Mouse (Mus musculus): Measurements from ENCODE around the gene Rhox4d. TPM values are rescaled to one million over a fixed set of nuclear protein-coding genes. Genes with fewer than 3 reads are reported as not detected.
"Not testable (repeated sequence)": the region's sequence is repeated elsewhere in the genome, so short reads cannot be mapped to it uniquely, and the experiment has no call there.

Rhox4d gene
- not detected for total RNA-seq (2021)
- long read RNA-seq, experiment 1 = 0 reads
- long read RNA-seq, experiment 2 = 0 reads

DNA sequence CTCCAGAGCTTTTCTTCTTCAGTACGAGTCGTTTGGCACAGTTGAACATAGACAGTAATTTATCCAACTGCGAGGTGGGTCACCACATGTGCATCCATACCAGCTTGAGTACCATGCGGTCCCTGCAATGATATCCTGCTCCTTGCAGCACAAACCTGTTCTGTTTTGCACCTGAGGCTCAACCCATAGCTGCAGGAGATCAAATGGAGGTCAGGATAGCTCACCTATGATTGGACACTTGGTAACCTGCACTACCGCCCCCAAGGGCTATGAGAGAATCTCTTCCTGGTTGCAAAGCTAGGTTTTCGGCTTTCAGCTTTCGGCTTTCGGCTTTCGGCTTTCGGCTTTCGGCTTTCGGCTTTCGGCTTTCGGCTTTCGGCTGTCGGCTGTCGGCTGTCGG is at the start of gene Rhox4d:
Gene Rhox4d (plus strand): TSS at position 301 of the 400 bp plus-strand sequence.
- DNase-seq; intact Hi-C loops (cut with DNase I): not testable (repeated sequence)

DNA sequence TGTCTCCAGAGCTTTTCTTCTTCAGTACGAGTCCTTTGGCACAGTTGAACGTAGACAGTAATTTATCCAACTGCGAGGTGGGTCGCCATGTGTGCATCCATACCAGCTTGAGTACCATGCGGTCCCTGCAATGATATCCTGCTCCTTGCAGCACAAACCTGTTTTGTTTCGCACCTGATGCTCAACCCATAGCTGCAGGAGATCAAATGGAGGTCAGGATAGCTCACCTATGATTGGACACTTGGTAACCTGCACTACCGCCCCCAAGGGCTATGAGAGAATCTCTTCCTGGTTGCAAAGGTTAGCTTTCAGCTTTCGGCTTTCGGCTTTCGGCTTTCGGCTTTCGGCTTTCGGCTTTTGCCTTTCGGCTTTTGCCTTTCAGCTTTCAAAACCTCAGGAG is 34.1 kb upstream of the Rhox4d start, which contains the start of gene Rhox4c:
Gene Rhox4c (plus strand): TSS at position 301 of the 400 bp plus-strand sequence.
- DNase-seq; intact Hi-C loops (cut with DNase I): not testable (repeated sequence)

DNA sequence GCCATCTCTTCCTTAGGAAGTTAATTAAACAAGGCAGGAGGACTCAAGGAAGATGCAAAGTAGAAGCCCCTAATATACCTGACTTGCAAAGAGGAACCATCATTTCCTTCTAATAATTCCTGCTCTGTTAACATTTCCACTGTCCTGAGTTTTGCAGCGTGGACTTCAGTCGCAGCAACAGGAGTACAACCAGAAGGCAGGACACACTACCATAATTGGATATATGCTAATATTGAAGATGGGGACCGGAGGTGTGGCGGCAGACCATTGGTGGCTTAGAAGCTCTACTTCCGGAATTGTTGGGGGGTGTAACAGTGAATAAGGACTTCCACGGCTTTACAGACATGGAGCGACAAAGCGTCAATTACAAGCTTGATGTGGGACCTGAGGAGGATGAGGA is 16.0 kb downstream of the Rhox4d start, which contains the start of gene Rhox2e:
Gene Rhox2e (plus strand): TSS at position 301 of the 400 bp plus-strand sequence.
- intact Hi-C loops (cut with DNase I) = not testable (repeated sequence)

DNA sequence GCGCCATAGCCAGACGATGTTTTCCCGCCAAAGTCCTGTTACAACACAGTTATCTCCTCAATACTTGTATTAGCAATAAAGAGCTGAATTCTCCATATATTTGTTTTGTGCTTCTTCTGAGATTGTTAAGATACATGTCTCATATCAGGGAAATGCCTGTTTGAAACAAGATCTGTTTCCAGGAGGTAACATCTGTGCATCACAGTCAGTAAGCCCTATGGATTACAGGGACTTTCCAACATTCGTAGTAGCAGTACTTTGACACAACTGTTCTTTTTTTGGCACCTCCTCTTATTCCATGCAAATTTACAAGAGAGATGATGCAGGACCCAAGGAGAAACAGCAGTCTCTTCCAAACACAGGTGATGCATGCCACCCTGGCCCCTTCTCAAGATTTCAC is 27.6 kb downstream of the Rhox4d start, which contains the start of gene Rhox3e:
Gene Rhox3e (plus strand): TSS at position 301 of the 400 bp plus-strand sequence.
- DNase-seq; intact Hi-C loops (cut with DNase I): not testable (repeated sequence)

More for the DNA sequence above, 16.0 kb downstream of the Rhox4d start, which contains the start of gene Rhox2e:
- not testable (repeated sequence) for DNase-seq

DNA sequence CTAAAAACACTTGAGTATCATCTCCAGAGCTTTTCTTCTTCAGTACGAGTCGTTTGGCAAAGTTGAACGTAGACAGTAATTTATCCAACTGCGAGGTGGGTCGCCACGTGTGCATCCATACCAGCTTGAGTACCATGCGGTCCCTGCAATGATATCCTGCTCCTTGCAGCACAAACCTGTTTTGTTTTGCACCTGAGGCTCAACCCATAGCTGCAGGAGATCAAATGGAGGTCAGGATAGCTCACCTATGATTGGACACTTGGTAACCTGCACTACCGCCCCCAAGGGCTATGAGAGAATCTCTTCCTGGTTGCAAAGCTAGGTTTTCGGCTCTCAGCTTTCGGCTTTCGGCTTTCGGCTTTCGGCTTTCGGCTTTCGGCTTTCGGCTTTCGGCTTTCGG is 43.0 kb downstream of the Rhox4d start, which contains the start of gene Rhox4e:
Gene Rhox4e (plus strand): TSS at position 301 of the 400 bp plus-strand sequence.
- intact Hi-C loops (cut with DNase I); DNase-seq: not testable (repeated sequence)

Other genes starting within 250 kb of the Rhox4d start
- not detected for gene Rhox4a, start 249.0 kb upstream of the Rhox4d start, total RNA-seq (2021)
- not detected for gene Rhox3a2, start 134.3 kb upstream of the Rhox4d start, total RNA-seq (2021)
- not detected for gene Rhox4a2, start 123.5 kb upstream of the Rhox4d start, total RNA-seq (2021)
- gene Rhox2b, start 102.3 kb upstream of the Rhox4d start, total RNA-seq (2021) = not detected
- not detected for gene Rhox4b, start 81.9 kb upstream of the Rhox4d start, total RNA-seq (2021)
- not detected for gene Rhox2c, start 60.7 kb upstream of the Rhox4d start, total RNA-seq (2021)
- gene Rhox3c, start 55.8 kb upstream of the Rhox4d start, total RNA-seq (2021) = not detected
- gene Rhox4c, start 34.0 kb upstream of the Rhox4d start, total RNA-seq (2021) = not detected
- gene Rhox2d, start 20.9 kb upstream of the Rhox4d start, total RNA-seq (2021) = not detected
- not detected for gene Rhox2e, start 16.1 kb downstream of the Rhox4d start, total RNA-seq (2021)
- under 1 TPM in 1 of 2 experiments, not detected in 1; 0.76 TPM for gene Rhox3e, start 27.7 kb downstream of the Rhox4d start, total RNA-seq (2021)
- not detected for gene Rhox4e, start 43.1 kb downstream of the Rhox4d start, total RNA-seq (2021)
- gene Rhox2f, start 57.0 kb downstream of the Rhox4d start, total RNA-seq (2021) = not detected
- not detected for gene Rhox3f, start 66.6 kb downstream of the Rhox4d start, total RNA-seq (2021)
- gene Rhox4f, start 93.3 kb downstream of the Rhox4d start, total RNA-seq (2021) = not detected
- gene Rhox3g, start 114.3 kb downstream of the Rhox4d start, total RNA-seq (2021) = not detected
- not detected for gene Rhox2g, start 129.1 kb downstream of the Rhox4d start, total RNA-seq (2021)
- not detected for gene Rhox4g, start 137.0 kb downstream of the Rhox4d start, total RNA-seq (2021)
- not detected for gene Rhox3h, start 154.4 kb downstream of the Rhox4d start, total RNA-seq (2021)
- gene Rhox2h, start 158.9 kb downstream of the Rhox4d start, total RNA-seq (2021) = not detected